Mouse (Mus musculus) intestine, postnatal 0 days (tissue): Measurements from ENCODE around the gene Nol12. TPM values are rescaled to one million over a fixed set of nuclear protein-coding genes. Genes with fewer than 3 reads are reported as not detected.

Experiments used
- ATAC-seq: fragments of 200-750 bp; cut with Nextera tagmentation; 2 replicates; pipeline ENCODE4 v1.8.0; 2017; ENCODE audit warnings: mild to moderate bottlenecking, moderate TSS enrichment, moderate library complexity
- H3K27ac ChIP-seq: fragments of 300-500 bp; sonication (generic); 2 replicates; pipeline ENCODE4 v1.5.1; 2014; ENCODE audit warnings: mild to moderate bottlenecking, low read depth, low read length, moderate library complexity
- H3K27me3 ChIP-seq: fragments of 300-500 bp; sonication (generic); replicated peaks from 2 replicates; pipeline ENCODE4 v1.6.1; 2014; ENCODE audit warnings: low read length, mixed read lengths; ENCODE audit not compliant: control insufficient read depth, insufficient read depth
- H3K36me3 ChIP-seq: fragments of 300-500 bp; sonication (generic); 2 replicates; pipeline ENCODE4 v1.6.1; 2014; ENCODE audit warnings: mild to moderate bottlenecking, moderate library complexity; ENCODE audit not compliant: control insufficient read depth, insufficient read depth
- H3K4me1 ChIP-seq: fragments of 300-500 bp; sonication (generic); replicated peaks from 2 replicates; pipeline ENCODE4 v1.6.1; 2014; ENCODE audit warnings: antibody characterized with exemption, low read length, mixed read lengths; ENCODE audit not compliant: control insufficient read depth, insufficient read depth
- H3K4me2 ChIP-seq: fragments of 300-500 bp; sonication (generic); replicated peaks from 2 replicates; pipeline ENCODE4 v1.6.1; 2014; ENCODE audit warnings: low read depth, mild to moderate bottlenecking, moderate library complexity
- H3K4me3 ChIP-seq: fragments of 300-500 bp; sonication (generic); 2 replicates; pipeline ENCODE4 v1.5.1; 2014; ENCODE audit warnings: low read depth, low read length
- H3K9ac ChIP-seq: fragments of 300-500 bp; sonication (generic); 2 replicates; pipeline ENCODE4 v1.6.1; 2014; ENCODE audit warnings: mild to moderate bottlenecking, low read depth, low read length
- H3K9me3 ChIP-seq: fragments of 300-500 bp; sonication (generic); 2 replicates; pipeline ENCODE4 v1.6.1; 2016; ENCODE audit warnings: mixed run types; ENCODE audit not compliant: control insufficient read depth
- CTCF ChIP-seq: sonication (generic); IDR thresholded peaks from 2 replicates; pipeline ENCODE4 v1.5.1; 2016; ENCODE audit warnings: low read depth, mild to moderate bottlenecking, control low read depth, antibody characterized with exemption, moderate library complexity
- WGBS: fragments of 180-500 bp; shearing (Covaris S2); extraction: QIAGEN DNeasy Blood & Tissue Kit; methylation state at CpG from one replicate; pipeline ENCODE4 v1.1.7; 2014; 5-methylcytosine and 5-hydroxymethylcytosine counted together
- polyA plus RNA-seq: library from polyadenylated mRNA; unstranded; fragments of >200 nt; fragmentation: Nextera tagmentation; extraction: Ambion mirVana; gene quantifications from 2 replicates; pipeline ENCODE4 v1.2.1, GENCODE M21; 2015

Gene Nol12
- polyA plus RNA-seq, 1 experiment from 2014 or later: 24.8 TPM

DNA sequence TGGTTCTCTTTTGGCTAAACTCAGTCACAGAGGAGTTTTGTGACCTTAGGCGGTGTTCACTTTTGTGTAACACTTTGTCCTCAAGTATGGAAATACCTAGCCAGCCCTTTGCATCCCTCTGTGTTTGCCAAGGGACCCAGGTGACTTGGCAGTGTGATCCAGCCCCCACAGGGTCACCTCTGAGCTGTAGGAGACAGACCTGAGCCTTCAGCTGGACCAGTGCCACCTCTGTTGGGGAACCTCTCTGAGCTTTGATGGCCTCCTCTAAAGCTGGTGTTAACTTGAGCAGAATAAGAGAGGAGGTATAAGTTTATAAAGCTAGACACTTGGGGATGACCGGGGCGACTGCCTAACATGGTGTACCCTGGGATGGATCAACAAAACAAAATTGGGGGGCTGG lies 14.2 kb downstream of the Nol12 start:
- Histone ChIP-seq H3K4me3 (no peak overlapping the region), H3K9ac (no peak overlapping the region), H3K27me3 (peaks cover 5% of the 10 kb centered on the region; the same call in 1 of the 2 replicates), H3K27ac (no peak overlapping the region), H3K4me1 (no peaks in the 10 kb centered on the region), H3K4me2 (no peak overlapping the region), H3K36me3 (no peaks in the 10 kb centered on the region), H3K9me3 (no peaks in the 10 kb centered on the region)
- TF ChIP-seq CTCF: no peak
- WGBS: 96% methylated on average over 3 of the region's 3 CpGs
- ATAC-seq: no peak

DNA sequence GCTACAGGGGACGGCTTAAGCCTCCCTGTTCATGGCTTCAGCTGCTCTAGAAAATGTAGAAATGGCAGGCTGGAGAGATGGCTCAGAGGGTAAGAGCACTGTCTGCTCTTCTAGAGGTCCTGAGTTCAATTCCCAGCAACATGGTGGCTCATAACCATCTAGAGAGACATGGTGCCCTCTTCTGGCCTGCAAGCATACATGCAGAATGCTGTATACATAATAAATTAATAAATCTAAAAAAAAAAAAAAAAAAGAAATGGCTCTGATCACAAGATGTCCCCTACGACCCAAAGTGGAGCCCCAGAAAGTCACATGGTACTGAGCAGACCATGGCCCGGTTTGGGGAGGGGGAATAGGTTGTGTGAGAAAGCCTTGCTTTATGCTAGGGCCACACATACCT lies 20.9 kb downstream of the Nol12 start:
- ATAC-seq: no peak
- Histone ChIP-seq H3K4me1 (no peaks in the 10 kb centered on the region), H3K4me3 (no peak overlapping the region), H3K27me3 (no peaks in the 10 kb centered on the region), H3K4me2 (no peak overlapping the region), H3K9me3 (no peaks in the 10 kb centered on the region), H3K27ac (no peak overlapping the region), H3K36me3 (no peaks in the 10 kb centered on the region), H3K9ac (no peak overlapping the region)
- TF ChIP-seq CTCF: peak; percentile 12; the same call in 1 of the 2 replicates
- WGBS: 78% methylated on average over 3 of the region's 3 CpGs

GRCm38 (mm10) chr15:78956351-78956750 lies 21.6 kb downstream of the Nol12 start:
- Histone ChIP-seq H3K4me1 (no peaks in the 10 kb centered on the region), H3K9ac (no peak overlapping the region), H3K4me2 (no peak overlapping the region), H3K27me3 (no peaks in the 10 kb centered on the region), H3K27ac (no peak overlapping the region), H3K36me3 (no peaks in the 10 kb centered on the region), H3K9me3 (no peaks in the 10 kb centered on the region), H3K4me3 (no peak overlapping the region)
- ATAC-seq: no peak
- 79% methylated on average over 4 of the region's 4 CpGs for WGBS
- TF ChIP-seq CTCF: peak; percentile 68

GRCm38 (mm10) chr15:78957021-78957420 lies 22.3 kb downstream of the Nol12 start:
- Histone ChIP-seq H3K9me3 (no peaks in the 10 kb centered on the region), H3K4me1 (no peaks in the 10 kb centered on the region), H3K27ac (no peak overlapping the region), H3K27me3 (no peaks in the 10 kb centered on the region), H3K4me3 (no peak overlapping the region), H3K4me2 (no peak overlapping the region), H3K9ac (no peak overlapping the region), H3K36me3 (no peaks in the 10 kb centered on the region)
- ATAC-seq: no peak
- WGBS: 65% methylated on average over 15 of the region's 15 CpGs
- TF ChIP-seq CTCF: no peak

- 61% methylated on average over 11 of the region's 11 CpGs for WGBS
- Histone ChIP-seq H3K9me3 (no peaks in the 10 kb centered on the region), H3K9ac (no peak overlapping the region; the same call in 1 of the 2 replicates), H3K27me3 (no peaks in the 10 kb centered on the region), H3K27ac (no peak overlapping the region), H3K4me2 (no peak overlapping the region), H3K4me3 (no peak overlapping the region), H3K36me3 (no peaks in the 10 kb centered on the region), H3K4me1 (no peaks in the 10 kb centered on the region)
- ATAC-seq: peak; percentile 38
- TF ChIP-seq CTCF: no peak
These were observed 24.8 kb downstream of the Nol12 start for GRCm38 (mm10) chr15:78959537-78959936.

- ATAC-seq: peak; percentile 60
These were observed 25.4 kb downstream of the Nol12 start for GRCm38 (mm10) chr15:78960088-78960487.

GRCm38 (mm10) chr15:78962885-78963284 lies 28.2 kb downstream of the Nol12 start:
- no peak overlapping the region for H3K27ac ChIP-seq
- no peaks in the 10 kb centered on the region for H3K4me1 ChIP-seq
- H3K4me3 ChIP-seq: no peak overlapping the region
- no peaks in the 10 kb centered on the region for H3K36me3 ChIP-seq
- H3K9me3 ChIP-seq: no peaks in the 10 kb centered on the region
- peak; percentile 82 for ATAC-seq
- no peak overlapping the region for H3K4me2 ChIP-seq
- peak; percentile 92 for TF ChIP-seq CTCF
- no peak overlapping the region for H3K9ac ChIP-seq
- 29% methylated on average over 2 of the region's 2 CpGs for WGBS
- H3K27me3 ChIP-seq: no peaks in the 10 kb centered on the region

More at GRCm38 (mm10) chr15:78960088-78960487, 25.4 kb downstream of the Nol12 start:
- no peaks in the 10 kb centered on the region for H3K27me3 ChIP-seq
- H3K27ac ChIP-seq: no peak overlapping the region
- TF ChIP-seq CTCF: no peak
- no peaks in the 10 kb centered on the region for H3K4me1 ChIP-seq
- no peak overlapping the region for H3K4me3 ChIP-seq
- H3K9ac ChIP-seq: no peak overlapping the region
- no peaks in the 10 kb centered on the region for H3K9me3 ChIP-seq
- no peaks in the 10 kb centered on the region for H3K36me3 ChIP-seq
- WGBS: 53% methylated on average over 4 of the region's 4 CpGs
- no peak overlapping the region for H3K4me2 ChIP-seq
